Mouse (Mus musculus): Measurements from ENCODE around the gene Rad51d. TPM values are rescaled to one million over a fixed set of nuclear protein-coding genes. Genes with fewer than 3 reads are reported as not detected.
"Not testable (repeated sequence)": the region's sequence is repeated elsewhere in the genome, so short reads cannot be mapped to it uniquely, and the experiment has no call there.

The Rad51d gene
- polyA plus RNA-seq, 2 experiments from 2014 or later, result 26.7 to 35.3 TPM

- no peak for ATAC-seq
These were observed 36.3 kb downstream of the Rad51d start for GRCm38 (mm10) chr11:82854111-82854510.

GRCm38 (mm10) chr11:82852958-82853357, 37.5 kb downstream of the Rad51d start:
- ATAC-seq, result no peak

GRCm38 (mm10) chr11:82852540-82852939, 37.9 kb downstream of the Rad51d start:
- no peak for ATAC-seq

- ATAC-seq, result no peak
These were observed 38.3 kb downstream of the Rad51d start for GRCm38 (mm10) chr11:82852115-82852514.

- ATAC-seq, result no peak
These were observed 40.2 kb downstream of the Rad51d start for GRCm38 (mm10) chr11:82850259-82850658.

GRCm38 (mm10) chr11:82847571-82848000, 42.8 kb downstream of the Rad51d start:
- ATAC-seq, result no peak

GRCm38 (mm10) chr11:82846938-82847337, 43.5 kb downstream of the Rad51d start:
- no peak for ATAC-seq

- ATAC-seq, result no peak
These were observed 44.4 kb downstream of the Rad51d start for GRCm38 (mm10) chr11:82846079-82846436.

- no peak for ATAC-seq
These were observed 44.9 kb downstream of the Rad51d start for GRCm38 (mm10) chr11:82845415-82846078.

GRCm38 (mm10) chr11:82844771-82845414, 45.5 kb downstream of the Rad51d start:
- ATAC-seq, result no peak

- no peak for ATAC-seq
These were observed 51.9 kb downstream of the Rad51d start for GRCm38 (mm10) chr11:82838511-82838910.

- no peak for ATAC-seq
These were observed 52.6 kb downstream of the Rad51d start for GRCm38 (mm10) chr11:82837848-82838247.

- no peak for ATAC-seq
These were observed 53.2 kb downstream of the Rad51d start for GRCm38 (mm10) chr11:82837192-82837591.

- ATAC-seq, result no peak
These were observed 54.6 kb downstream of the Rad51d start for GRCm38 (mm10) chr11:82835616-82836432.

- not testable (repeated sequence) for ATAC-seq
These were observed 56.1 kb downstream of the Rad51d start for GRCm38 (mm10) chr11:82834359-82834758.

- no peak for ATAC-seq
These were observed 56.5 kb downstream of the Rad51d start for GRCm38 (mm10) chr11:82833929-82834328.

- ATAC-seq, result not testable (repeated sequence)
These were observed 58.0 kb downstream of the Rad51d start for GRCm38 (mm10) chr11:82832402-82832801.

- ATAC-seq, result no peak
These were observed 59.2 kb downstream of the Rad51d start for GRCm38 (mm10) chr11:82831008-82831893.

- no peak for ATAC-seq
These were observed 63.6 kb downstream of the Rad51d start for GRCm38 (mm10) chr11:82826818-82827217.
